Mouse (Mus musculus) activated CD4-positive, CD25-positive, alpha-beta regulatory T cell, adult 4 months (primary cell): ENCODE results near the gene Pop4. TPM values are rescaled to one million over a fixed set of nuclear protein-coding genes. Genes with fewer than 3 reads are reported as not detected.
"Not testable (repeated sequence)": the region's sequence is repeated elsewhere in the genome, so short reads cannot be mapped to it uniquely, and the experiment has no call there.

Source experiments
- ATAC-seq: one replicate; pipeline ENCODE4 v1.8.0; 2017
- polyA plus RNA-seq, 2 experiments: library from polyadenylated mRNA; unstranded; fragments of 100-300 nt; shearing (Covaris generic); gene quantifications; one replicate each; pipeline ENCODE4 v1.2.1; 2017

Gene Pop4
- 10 to 100 TPM; 30.7 to 34.4 TPM for polyA plus RNA-seq

GRCm38 (mm10) chr7:38270703-38271510 lies at the start of gene Pop4:
Gene Pop4 (minus strand): TSS chr7:38271423.
- peak; percentile 94 for ATAC-seq

GRCm38 (mm10) chr7:38320641-38321040 lies 49.4 kb upstream of the Pop4 start:
- ATAC-seq, result no peak

GRCm38 (mm10) chr7:38282192-38282591 lies 11.0 kb upstream of the Pop4 start:
- ATAC-seq, result not testable (repeated sequence)

GRCm38 (mm10) chr7:38272551-38272950 lies 1.3 kb upstream of the Pop4 start:
- no peak for ATAC-seq

- ATAC-seq, result no peak
Measured at GRCm38 (mm10) chr7:38271859-38272258, 636 bp upstream of the Pop4 start.

- no peak for ATAC-seq
Measured at GRCm38 (mm10) chr7:38271511-38271811, 238 bp upstream of the Pop4 start.

- peak; percentile 24 for ATAC-seq
Measured at GRCm38 (mm10) chr7:38267006-38267680, 4.1 kb downstream of the Pop4 start.

GRCm38 (mm10) chr7:38262406-38262805 lies 8.8 kb downstream of the Pop4 start:
- ATAC-seq, result no peak

- ATAC-seq, result no peak
Measured at GRCm38 (mm10) chr7:38259631-38260030, 11.6 kb downstream of the Pop4 start.

GRCm38 (mm10) chr7:38253441-38253840 lies 17.8 kb downstream of the Pop4 start:
- no peak for ATAC-seq

- ATAC-seq, result no peak
Measured at GRCm38 (mm10) chr7:38251494-38252216, 19.6 kb downstream of the Pop4 start.

- no peak for ATAC-seq
Measured at GRCm38 (mm10) chr7:38242417-38242816, 28.8 kb downstream of the Pop4 start.

- no peak for ATAC-seq
Measured at GRCm38 (mm10) chr7:38237140-38237539, 34.1 kb downstream of the Pop4 start.

- no peak for ATAC-seq
Measured at GRCm38 (mm10) chr7:38236400-38237105, 34.7 kb downstream of the Pop4 start.

- no peak for ATAC-seq
Measured at GRCm38 (mm10) chr7:38230285-38230684, 40.9 kb downstream of the Pop4 start.

- no peak for ATAC-seq
Measured at GRCm38 (mm10) chr7:38228329-38228728, 42.9 kb downstream of the Pop4 start.

GRCm38 (mm10) chr7:38227900-38228298 lies 43.3 kb downstream of the Pop4 start, which contains the start of gene Plekhf1:
Gene Plekhf1 (minus strand): TSS chr7:38228016.
- peak; percentile 69 for ATAC-seq

GRCm38 (mm10) chr7:38227181-38227899 lies 43.9 kb downstream of the Pop4 start:
- ATAC-seq, result peak; percentile 29

- no peak for ATAC-seq
Measured at GRCm38 (mm10) chr7:38226226-38226625, 45.0 kb downstream of the Pop4 start.

- no peak for ATAC-seq
Measured at GRCm38 (mm10) chr7:38224577-38225369, 46.5 kb downstream of the Pop4 start.

GRCm38 (mm10) chr7:38220866-38221265 lies 50.4 kb downstream of the Pop4 start:
- ATAC-seq, result no peak
